Mouse (Mus musculus): ENCODE results near the gene Tnfrsf1b. TPM values are rescaled to one million over a fixed set of nuclear protein-coding genes. Genes with fewer than 3 reads are reported as not detected.

Gene Tnfrsf1b
- polyA plus RNA-seq, 1 experiment from 2014 or later, result 9.4 TPM

DNA sequence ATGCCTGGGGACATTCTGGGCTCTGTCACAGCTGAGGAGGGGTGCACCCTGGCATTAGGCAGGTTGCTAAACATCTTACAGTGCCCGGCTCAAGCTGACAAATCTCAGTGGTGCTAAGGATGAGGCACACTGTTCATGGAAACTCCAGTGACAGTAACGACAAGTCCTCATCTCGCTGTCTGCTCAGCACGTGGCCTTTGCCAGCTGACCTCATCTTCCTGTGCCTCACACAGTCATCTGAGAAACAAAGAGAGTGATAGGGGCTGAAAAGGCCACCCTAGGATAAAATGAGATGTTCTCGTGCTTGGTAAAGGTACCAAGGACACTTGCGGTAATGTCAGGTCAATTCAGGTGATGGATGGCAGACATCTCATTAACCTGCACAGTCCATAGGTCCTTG, 36.8 kb upstream of the Tnfrsf1b start:
- Histone ChIP-seq H3K4me3 (ENCODE audit: low read depth, low read length) (no peak overlapping the region), H3K9ac (replicated peaks) (no peak overlapping the region), H3K9me3 (ENCODE audit: low read length) (no peaks in the 10 kb centered on the region), H3K4me1 (ENCODE audit: insufficient read depth) (no peaks in the 10 kb centered on the region), H3K36me3 (replicated peaks; ENCODE audit: insufficient read depth, low read length) (no peaks in the 10 kb centered on the region), H3K4me2 (ENCODE audit: low read depth, low read length) (no peak overlapping the region), H3K27me3 (ENCODE audit: insufficient read depth, low read length) (no peaks in the 10 kb centered on the region), H3K27ac (ENCODE audit: low read depth) (no peak overlapping the region)
- no peak for TF ChIP-seq EP300 (IDR thresholded peaks at IDR 0.05; ENCODE audit: low read depth)
- TF ChIP-seq CTCF (IDR thresholded peaks at IDR 0.05; ENCODE audit: low read depth), result no peak
- DNase-seq (no peak), ATAC-seq (no peak)
- WGBS (ENCODE audit: insufficient replicate concordance), result 61% methylated on average over 6 of the region's 6 CpGs

DNA sequence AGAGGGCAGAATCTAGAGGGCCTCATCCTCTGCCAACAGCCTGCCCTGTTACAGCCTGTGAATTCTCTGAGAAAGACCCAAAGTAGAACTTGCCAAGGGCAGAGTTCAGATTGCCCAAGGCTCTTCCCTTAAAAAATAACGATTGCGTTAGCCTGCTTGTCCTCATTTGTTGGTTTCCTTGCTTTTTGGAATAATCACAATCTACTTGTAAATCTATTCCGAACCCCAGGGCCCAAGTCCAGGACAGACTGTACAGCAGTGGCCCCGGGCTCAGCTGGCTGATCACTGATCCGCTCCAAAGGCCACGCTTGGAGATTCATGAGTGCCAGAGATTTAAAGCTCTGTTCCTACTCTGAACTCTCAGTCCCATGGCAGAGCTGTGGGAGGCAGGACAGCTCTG, 34.3 kb upstream of the Tnfrsf1b start:
- 57% methylated on average over 6 of the region's 6 CpGs for WGBS (ENCODE audit: insufficient replicate concordance)
- H3K27me3 ChIP-seq (ENCODE audit: insufficient read depth, low read length), result no peaks in the 10 kb centered on the region
- H3K4me3 ChIP-seq (ENCODE audit: low read depth, low read length), result no peak overlapping the region
- H3K4me2 ChIP-seq (ENCODE audit: low read depth, low read length), result no peak overlapping the region
- no peaks in the 10 kb centered on the region for H3K9me3 ChIP-seq (ENCODE audit: low read length)
- TF ChIP-seq EP300 (IDR thresholded peaks at IDR 0.05; ENCODE audit: low read depth) (peak; percentile 79), CTCF (IDR thresholded peaks at IDR 0.05; ENCODE audit: low read depth) (no peak)
- peak overlapping the region; percentile 83 for H3K27ac ChIP-seq (ENCODE audit: low read depth)
- no peak overlapping the region for H3K9ac ChIP-seq (replicated peaks)
- DNase-seq, result peak; percentile 62
- peak; percentile 96 for ATAC-seq
- peaks cover 5% of the 10 kb centered on the region for H3K4me1 ChIP-seq (ENCODE audit: insufficient read depth)
- H3K36me3 ChIP-seq (replicated peaks; ENCODE audit: insufficient read depth, low read length), result no peaks in the 10 kb centered on the region

DNA sequence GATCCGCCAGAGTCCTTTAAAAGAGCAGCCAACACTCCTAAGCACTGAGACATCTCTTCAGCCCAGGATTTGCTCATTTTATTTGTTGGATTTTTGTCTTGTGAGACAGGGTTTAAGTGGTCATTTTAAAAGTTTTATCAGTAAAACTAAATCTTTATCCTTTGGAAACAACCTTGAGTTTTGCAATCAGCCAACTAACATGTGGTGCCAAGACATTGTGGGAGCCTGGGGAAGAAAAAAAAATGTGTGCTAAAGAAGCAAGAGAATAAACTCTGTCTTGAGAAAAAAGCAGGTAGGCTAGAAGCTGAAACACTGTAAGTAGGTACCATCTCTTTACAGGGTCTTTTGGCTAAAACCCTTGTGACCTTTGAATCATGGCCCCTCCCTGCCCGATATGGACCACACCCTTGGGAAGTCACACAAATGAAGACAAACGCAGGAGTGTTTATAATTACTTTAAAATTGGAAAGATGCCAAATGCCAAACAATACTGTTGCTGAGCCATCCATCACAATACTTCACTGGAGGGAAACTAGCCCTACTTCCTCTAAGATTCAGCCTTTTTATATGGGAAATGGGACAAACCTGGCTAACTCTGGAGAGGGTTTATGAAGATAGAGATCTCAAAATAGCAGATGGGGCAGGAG, 32.2 kb upstream of the Tnfrsf1b start:
- H3K4me2 ChIP-seq (ENCODE audit: low read depth, low read length), result no peak overlapping the region
- no peaks in the 10 kb centered on the region for H3K36me3 ChIP-seq (replicated peaks; ENCODE audit: insufficient read depth, low read length)
- H3K4me3 ChIP-seq (ENCODE audit: low read depth, low read length), result no peak overlapping the region
- no peak for TF ChIP-seq EP300 (IDR thresholded peaks at IDR 0.05; ENCODE audit: low read depth)
- no peak for TF ChIP-seq CTCF (IDR thresholded peaks at IDR 0.05; ENCODE audit: low read depth)
- no peaks in the 10 kb centered on the region for H3K27me3 ChIP-seq (ENCODE audit: insufficient read depth, low read length)
- H3K9ac ChIP-seq (replicated peaks), result no peak overlapping the region
- no peaks in the 10 kb centered on the region for H3K9me3 ChIP-seq (ENCODE audit: low read length)
- no peak overlapping the region for H3K27ac ChIP-seq (ENCODE audit: low read depth)
- ATAC-seq (no peak), DNase-seq (no peak)
- 68% methylated on average over 3 of the region's 3 CpGs for WGBS (ENCODE audit: insufficient replicate concordance)
- H3K4me1 ChIP-seq (ENCODE audit: insufficient read depth), result peaks cover 5% of the 10 kb centered on the region

GRCm38 (mm10) chr4:145278231-145278630, 31.6 kb upstream of the Tnfrsf1b start:
- Histone ChIP-seq H3K4me3 (ENCODE audit: low read depth, low read length) (no peak overlapping the region), H3K9ac (replicated peaks) (no peak overlapping the region), H3K4me1 (ENCODE audit: insufficient read depth) (peaks cover 5% of the 10 kb centered on the region), H3K27ac (ENCODE audit: low read depth) (no peak overlapping the region), H3K27me3 (ENCODE audit: insufficient read depth, low read length) (no peaks in the 10 kb centered on the region), H3K4me2 (ENCODE audit: low read depth, low read length) (no peak overlapping the region), H3K9me3 (ENCODE audit: low read length) (no peaks in the 10 kb centered on the region), H3K36me3 (replicated peaks; ENCODE audit: insufficient read depth, low read length) (no peaks in the 10 kb centered on the region)
- ATAC-seq (no peak), DNase-seq (no peak)
- TF ChIP-seq CTCF (IDR thresholded peaks at IDR 0.05; ENCODE audit: low read depth) (no peak), EP300 (IDR thresholded peaks at IDR 0.05; ENCODE audit: low read depth) (no peak)
- WGBS (ENCODE audit: insufficient replicate concordance), result 78% methylated on average over 2 of the region's 2 CpGs

GRCm38 (mm10) chr4:145276368-145277249, 29.9 kb upstream of the Tnfrsf1b start:
- Histone ChIP-seq H3K36me3 (replicated peaks; ENCODE audit: insufficient read depth, low read length) (no peaks in the 10 kb centered on the region), H3K4me1 (ENCODE audit: insufficient read depth) (peaks cover 5% of the 10 kb centered on the region), H3K27ac (ENCODE audit: low read depth) (no peak overlapping the region; the same call in 1 of the 2 replicates), H3K9ac (replicated peaks) (no peak overlapping the region), H3K4me3 (ENCODE audit: low read depth, low read length) (no peak overlapping the region), H3K27me3 (ENCODE audit: insufficient read depth, low read length) (no peaks in the 10 kb centered on the region), H3K9me3 (ENCODE audit: low read length) (no peaks in the 10 kb centered on the region), H3K4me2 (ENCODE audit: low read depth, low read length) (no peak overlapping the region)
- WGBS (ENCODE audit: insufficient replicate concordance), result 47% methylated on average over 6 of the region's 6 CpGs
- DNase-seq (no peak), ATAC-seq (no peak)
- TF ChIP-seq CTCF (IDR thresholded peaks at IDR 0.05; ENCODE audit: low read depth), result no peak
- no peak for TF ChIP-seq EP300 (IDR thresholded peaks at IDR 0.05; ENCODE audit: low read depth)

- H3K27me3 ChIP-seq (ENCODE audit: insufficient read depth, low read length), result no peaks in the 10 kb centered on the region
- no peaks in the 10 kb centered on the region for H3K36me3 ChIP-seq (replicated peaks; ENCODE audit: insufficient read depth, low read length)
- H3K4me2 ChIP-seq (ENCODE audit: low read depth, low read length), result no peak overlapping the region
- DNase-seq, result no peak
- H3K4me1 ChIP-seq (ENCODE audit: insufficient read depth), result peaks cover 5% of the 10 kb centered on the region
- TF ChIP-seq EP300 (IDR thresholded peaks at IDR 0.05; ENCODE audit: low read depth) (no peak), CTCF (IDR thresholded peaks at IDR 0.05; ENCODE audit: low read depth) (no peak)
- no peaks in the 10 kb centered on the region for H3K9me3 ChIP-seq (ENCODE audit: low read length)
- H3K9ac ChIP-seq (replicated peaks), result no peak overlapping the region
- no peak overlapping the region for H3K4me3 ChIP-seq (ENCODE audit: low read depth, low read length)
- WGBS (ENCODE audit: insufficient replicate concordance), result 88% methylated on average over 5 of the region's 5 CpGs
- H3K27ac ChIP-seq (ENCODE audit: low read depth), result no peak overlapping the region
- no peak for ATAC-seq
These were observed 28.2 kb upstream of the Tnfrsf1b start for GRCm38 (mm10) chr4:145274887-145275286.
